Mouse (Mus musculus) lung, embryonic 15.5 days (tissue): ENCODE measurements around the gene Cdk9. TPM values are rescaled to one million over a fixed set of nuclear protein-coding genes. Genes with fewer than 3 reads are reported as not detected.

Experiments used
- ATAC-seq: fragments of 200-750 bp; cut with Nextera tagmentation; 2 replicates; pipeline ENCODE4 v1.8.0; 2017; ENCODE audit warnings: moderate number of reproducible peaks, borderline replicate concordance; ENCODE audit not compliant: low FRiP score, low TSS enrichment; ENCODE audit errors: extremely low read depth
- H3K27ac ChIP-seq: fragments of 300-500 bp; sonication (generic); 2 replicates; pipeline ENCODE4 v1.5.1; 2015; ENCODE audit warnings: moderate library complexity, mild to moderate bottlenecking, inconsistent platforms
- H3K27me3 ChIP-seq: fragments of 300-500 bp; sonication (generic); 2 replicates; pipeline ENCODE4 v1.6.1; 2015; ENCODE audit warnings: inconsistent platforms
- H3K36me3 ChIP-seq: fragments of 300-500 bp; sonication (generic); 2 replicates; pipeline ENCODE4 v1.6.1; 2015; ENCODE audit warnings: inconsistent platforms
- H3K4me1 ChIP-seq: fragments of 300-500 bp; sonication (generic); 2 replicates; pipeline ENCODE4 v1.6.1; 2015; ENCODE audit warnings: inconsistent platforms
- H3K4me2 ChIP-seq: fragments of 300-500 bp; sonication (generic); 2 replicates; pipeline ENCODE4 v1.6.1; 2015; ENCODE audit warnings: inconsistent platforms, mild to moderate bottlenecking, moderate library complexity
- H3K4me3 ChIP-seq: fragments of 300-500 bp; sonication (generic); 2 replicates; pipeline ENCODE4 v1.5.1; 2015; ENCODE audit warnings: mild to moderate bottlenecking, inconsistent platforms
- H3K9ac ChIP-seq: fragments of 300-500 bp; sonication (generic); 2 replicates; pipeline ENCODE4 v1.6.1; 2015; ENCODE audit warnings: inconsistent platforms
- H3K9me3 ChIP-seq: fragments of 300-500 bp; sonication (generic); 2 replicates; pipeline ENCODE4 v1.6.1; 2016; ENCODE audit warnings: inconsistent platforms
- WGBS: fragments of 180-500 bp; shearing (Covaris S2); methylation state at CpG from one replicate; pipeline ENCODE4 v1.1.7; 2015; 5-methylcytosine and 5-hydroxymethylcytosine counted together
- polyA plus RNA-seq: library from polyadenylated mRNA; unstranded; fragments of >200 nt; fragmentation: Nextera tagmentation; extraction: Ambion mirVana; gene quantifications from 2 replicates; pipeline ENCODE4 v1.2.1, GENCODE M21; 2015

Gene Cdk9
- polyA plus RNA-seq, 1 experiment from 2014 or later = 89.6 TPM

DNA sequence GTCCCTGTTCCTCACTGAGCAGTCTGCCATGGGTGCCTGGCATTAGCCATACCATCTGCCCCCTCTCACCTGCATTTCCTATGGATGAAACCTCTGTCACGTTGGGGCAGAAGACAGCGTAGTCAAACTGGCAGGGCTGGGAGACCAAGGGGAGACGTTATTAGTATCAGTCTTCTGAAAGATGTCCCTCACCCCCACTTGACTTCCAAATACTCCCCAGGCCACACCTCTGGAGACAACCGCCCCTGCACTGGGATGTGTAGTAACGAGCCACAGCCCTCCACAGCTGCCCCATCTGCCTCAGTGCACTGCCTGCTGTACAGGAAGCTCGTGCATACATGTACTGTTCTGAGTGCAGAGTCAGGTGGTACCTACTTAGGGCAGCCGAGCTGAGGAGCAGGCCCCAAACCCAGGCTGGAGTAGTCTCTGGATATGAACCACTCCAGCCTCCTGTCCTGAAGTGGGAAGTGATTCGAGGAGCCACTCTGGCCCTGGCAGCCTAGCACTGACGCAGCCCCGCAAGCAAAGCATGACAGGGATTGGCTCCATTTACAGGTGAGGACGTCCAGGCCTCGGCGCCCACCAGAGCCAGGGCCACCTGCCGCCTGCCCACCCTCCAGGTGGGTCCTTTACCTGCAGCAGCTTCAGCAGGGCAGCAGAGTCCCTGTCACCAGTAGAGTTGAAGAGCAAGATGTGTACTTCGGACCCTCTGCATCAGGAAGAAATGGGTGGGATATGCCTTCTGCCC, 28.0 kb downstream of the Cdk9 start:
- Histone ChIP-seq H3K4me2 (no peak overlapping the region), H3K4me3 (no peak overlapping the region), H3K4me1 (no peaks in the 10 kb centered on the region), H3K27me3 (no peaks in the 10 kb centered on the region), H3K9ac (no peak overlapping the region), H3K27ac (no peak overlapping the region), H3K36me3 (peaks cover 65% of the 10 kb centered on the region), H3K9me3 (no peaks in the 10 kb centered on the region)
- 83% methylated on average over 15 of the region's 15 CpGs for WGBS
- no peak for ATAC-seq

GRCm38 (mm10) chr2:32683701-32684100, 29.2 kb downstream of the Cdk9 start:
- Histone ChIP-seq H3K4me2 (no peak overlapping the region), H3K9ac (no peak overlapping the region), H3K4me1 (no peaks in the 10 kb centered on the region), H3K9me3 (no peaks in the 10 kb centered on the region), H3K4me3 (no peak overlapping the region), H3K27ac (no peak overlapping the region), H3K27me3 (no peaks in the 10 kb centered on the region), H3K36me3 (peaks cover 66% of the 10 kb centered on the region)
- whole genome bisulfite sequencing = 90% methylated on average over 10 of the region's 10 CpGs
- ATAC-seq = no peak

DNA sequence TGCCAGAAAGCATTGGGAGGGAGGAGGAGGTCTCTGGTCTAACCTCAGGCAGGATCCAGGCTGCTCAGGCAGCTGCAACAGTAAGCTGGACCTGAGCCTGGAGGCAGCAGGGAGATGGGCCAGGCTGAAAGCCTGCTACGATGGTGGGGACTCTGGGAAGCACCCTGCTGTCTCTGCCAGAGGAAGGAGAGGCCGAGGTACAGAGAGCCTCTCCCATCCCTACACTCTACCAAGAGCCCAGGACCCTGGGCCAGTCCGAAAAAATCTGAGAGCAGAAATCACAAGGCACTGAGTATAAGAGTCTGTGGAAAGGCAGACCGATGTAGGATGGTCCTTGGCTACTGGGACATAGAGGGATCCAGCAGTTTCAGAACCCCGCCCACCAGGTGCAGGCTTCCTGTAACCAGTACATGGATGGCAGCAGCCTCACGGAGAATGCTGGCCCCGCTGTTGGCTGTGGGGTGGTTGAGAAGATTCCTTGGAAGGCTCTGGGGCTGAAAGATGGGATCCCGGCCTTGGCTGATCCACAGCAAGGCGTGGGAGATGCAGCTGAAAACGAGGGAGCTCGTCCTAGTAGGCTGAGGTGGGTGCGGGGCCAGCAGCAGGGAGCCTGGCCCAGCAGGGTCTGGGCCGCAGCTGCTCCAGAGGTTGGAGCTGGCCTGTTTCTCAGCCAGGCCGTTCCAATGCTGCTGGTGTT, 30.0 kb downstream of the Cdk9 start:
- H3K36me3 ChIP-seq = peaks cover 70% of the 10 kb centered on the region
- no peaks in the 10 kb centered on the region for H3K4me1 ChIP-seq
- H3K4me2 ChIP-seq = no peak overlapping the region
- no peak overlapping the region for H3K9ac ChIP-seq
- H3K9me3 ChIP-seq = no peaks in the 10 kb centered on the region
- no peaks in the 10 kb centered on the region for H3K27me3 ChIP-seq
- no peak overlapping the region for H3K27ac ChIP-seq
- no peak for ATAC-seq
- 75% methylated on average over 14 of the region's 14 CpGs for WGBS
- H3K4me3 ChIP-seq = no peak overlapping the region

- no peak; the same call in 1 of the 2 replicates for ATAC-seq
- Histone ChIP-seq H3K9me3 (no peaks in the 10 kb centered on the region), H3K4me3 (no peak overlapping the region), H3K4me1 (no peaks in the 10 kb centered on the region), H3K36me3 (peaks cover 65% of the 10 kb centered on the region), H3K27ac (no peak overlapping the region), H3K9ac (no peak overlapping the region), H3K27me3 (no peaks in the 10 kb centered on the region), H3K4me2 (no peak overlapping the region)
- 62% methylated on average over 6 of the region's 6 CpGs for WGBS
These were observed 31.1 kb downstream of the Cdk9 start for GRCm38 (mm10) chr2:32681754-32682153.

DNA sequence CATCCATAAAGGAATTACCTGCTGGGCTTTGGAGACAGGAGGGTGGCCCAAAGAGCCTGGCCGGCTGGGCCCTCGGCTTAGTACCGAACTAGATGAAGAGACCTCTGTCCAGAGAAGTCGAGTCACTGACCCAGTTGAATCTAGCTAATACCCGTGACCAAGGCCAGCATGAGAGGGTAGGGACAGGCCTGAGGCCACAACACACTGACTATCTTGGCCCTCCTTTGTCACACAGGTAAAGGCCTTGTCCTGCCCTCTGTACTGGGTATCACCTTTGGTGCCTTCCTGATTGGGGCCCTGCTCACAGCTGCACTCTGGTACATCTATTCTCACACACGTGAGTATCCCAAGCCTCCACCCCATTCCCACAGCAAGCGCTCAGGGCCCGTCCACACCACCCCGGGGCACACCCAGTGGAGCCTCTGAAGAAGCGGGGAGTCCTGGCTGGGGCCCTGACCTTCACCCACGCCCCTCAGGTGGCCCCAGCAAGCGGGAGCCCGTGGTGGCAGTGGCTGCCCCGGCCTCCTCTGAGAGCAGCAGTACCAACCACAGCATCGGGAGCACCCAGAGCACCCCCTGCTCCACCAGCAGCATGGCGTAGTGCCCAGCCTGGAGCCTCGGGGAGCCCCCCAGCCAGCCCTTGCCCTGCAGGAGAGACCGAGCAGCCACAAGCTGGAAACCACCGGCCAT, 31.8 kb downstream of the Cdk9 start:
- no peak for ATAC-seq
- H3K4me1 ChIP-seq = no peaks in the 10 kb centered on the region
- H3K27ac ChIP-seq = no peak overlapping the region
- 85% methylated on average over 19 of the region's 19 CpGs for WGBS
- no peaks in the 10 kb centered on the region for H3K9me3 ChIP-seq
- no peak overlapping the region for H3K4me3 ChIP-seq
- peaks cover 62% of the 10 kb centered on the region for H3K36me3 ChIP-seq
- no peak overlapping the region for H3K9ac ChIP-seq
- H3K4me2 ChIP-seq = no peak overlapping the region
- no peaks in the 10 kb centered on the region for H3K27me3 ChIP-seq

GRCm38 (mm10) chr2:32680051-32680451, 32.8 kb downstream of the Cdk9 start:
- ATAC-seq = peak; percentile 19; the same call in 1 of the 2 replicates
- peaks cover 62% of the 10 kb centered on the region for H3K36me3 ChIP-seq
- 33% methylated on average over 7 of the region's 7 CpGs for WGBS

GRCm38 (mm10) chr2:32677683-32678082, 35.2 kb downstream of the Cdk9 start:
- Histone ChIP-seq H3K27me3 (no peaks in the 10 kb centered on the region), H3K4me3 (no peak overlapping the region), H3K36me3 (peaks cover 65% of the 10 kb centered on the region), H3K9me3 (no peaks in the 10 kb centered on the region), H3K9ac (no peak overlapping the region), H3K4me2 (no peak overlapping the region), H3K27ac (no peak overlapping the region), H3K4me1 (peaks cover 10% of the 10 kb centered on the region; the same call in 1 of the 2 replicates)
- WGBS = 74% methylated on average over 7 of the region's 7 CpGs
- ATAC-seq = no peak

More at GRCm38 (mm10) chr2:32680051-32680451, 32.8 kb downstream of the Cdk9 start:
- Histone ChIP-seq H3K27ac (peak overlapping the region; percentile 23; the same call in 1 of the 2 replicates), H3K9me3 (no peaks in the 10 kb centered on the region), H3K4me2 (no peak overlapping the region), H3K9ac (no peak overlapping the region), H3K27me3 (no peaks in the 10 kb centered on the region), H3K4me3 (no peak overlapping the region), H3K4me1 (no peaks in the 10 kb centered on the region)

DNA sequence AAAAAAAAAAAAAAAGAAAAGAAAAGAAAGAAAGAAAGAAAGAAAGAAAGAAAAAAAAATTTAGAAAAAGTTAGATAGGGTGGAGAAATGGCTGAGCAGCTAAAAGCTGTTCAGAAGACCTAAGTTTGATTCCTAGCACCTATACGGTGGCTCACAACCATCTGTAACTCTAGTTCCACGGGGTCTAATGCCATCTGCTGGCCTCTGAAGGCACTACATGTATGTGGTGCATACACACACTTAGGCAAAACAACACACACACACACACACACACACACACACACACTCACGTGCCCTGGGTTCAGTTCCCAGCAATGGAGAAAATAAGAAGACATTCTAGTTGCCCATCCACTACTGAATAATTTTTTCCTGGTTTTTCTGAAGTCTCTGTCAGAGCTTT, 36.1 kb downstream of the Cdk9 start:
- H3K9me3 ChIP-seq = no peaks in the 10 kb centered on the region
- no peak overlapping the region for H3K4me3 ChIP-seq
- ATAC-seq = no peak
- H3K27me3 ChIP-seq = no peaks in the 10 kb centered on the region
- H3K4me1 ChIP-seq = peaks cover 10% of the 10 kb centered on the region; the same call in 1 of the 2 replicates
- no peak overlapping the region for H3K4me2 ChIP-seq
- no peak overlapping the region for H3K9ac ChIP-seq
- WGBS = 87% methylated on average over 3 of the region's 3 CpGs
- H3K27ac ChIP-seq = no peak overlapping the region
- H3K36me3 ChIP-seq = peaks cover 65% of the 10 kb centered on the region

GRCm38 (mm10) chr2:32673176-32673917, 39.5 kb downstream of the Cdk9 start:
- Histone ChIP-seq H3K4me1 (peaks cover 10% of the 10 kb centered on the region; the same call in 1 of the 2 replicates), H3K4me2 (no peak overlapping the region), H3K27ac (0 out of 2 replicates have a peak overlapping the region, but pooled peaks have one; percentile 1), H3K4me3 (no peak overlapping the region), H3K36me3 (peaks cover 73% of the 10 kb centered on the region), H3K9ac (no peak overlapping the region), H3K9me3 (no peaks in the 10 kb centered on the region), H3K27me3 (no peaks in the 10 kb centered on the region)
- WGBS = 60% methylated on average over 16 of the region's 16 CpGs
- peak; percentile 64 for ATAC-seq

- no peak overlapping the region for H3K4me3 ChIP-seq
These were observed 40.8 kb downstream of the Cdk9 start for GRCm38 (mm10) chr2:32671907-32672595.

GRCm38 (mm10) chr2:32671147-32671546, 41.7 kb downstream of the Cdk9 start:
- 82% methylated on average over 9 of the region's 9 CpGs for WGBS
- Histone ChIP-seq H3K9me3 (no peaks in the 10 kb centered on the region), H3K4me2 (no peak overlapping the region), H3K4me3 (no peak overlapping the region), H3K9ac (no peak overlapping the region), H3K36me3 (peaks cover 60% of the 10 kb centered on the region), H3K4me1 (peaks cover 10% of the 10 kb centered on the region; the same call in 1 of the 2 replicates), H3K27ac (no peak overlapping the region), H3K27me3 (no peaks in the 10 kb centered on the region)
- no peak for ATAC-seq

More at GRCm38 (mm10) chr2:32671907-32672595, 40.8 kb downstream of the Cdk9 start:
- peaks cover 10% of the 10 kb centered on the region; the same call in 1 of the 2 replicates for H3K4me1 ChIP-seq
- WGBS = 75% methylated on average over 9 of the region's 9 CpGs
- H3K9me3 ChIP-seq = no peaks in the 10 kb centered on the region
- peaks cover 64% of the 10 kb centered on the region for H3K36me3 ChIP-seq
- H3K27me3 ChIP-seq = no peaks in the 10 kb centered on the region
- no peak overlapping the region for H3K4me2 ChIP-seq
- no peak for ATAC-seq
- no peak overlapping the region for H3K27ac ChIP-seq
- no peak overlapping the region for H3K9ac ChIP-seq
